Mouse (Mus musculus) bone marrow, adult 2 months (tissue): ENCODE measurements around the gene Txnrd2.

Experiments
- CTCF ChIP-seq: fragments of 200-500 bp; IDR thresholded peaks from 2 replicates; pipeline ENCODE4 v1.5.1; 2011; ENCODE audit warnings: low read length, control low read depth; ENCODE audit not compliant: control insufficient read depth, insufficient read depth
- POLR2A ChIP-seq: fragments of 200-500 bp; IDR thresholded peaks from 2 replicates; pipeline ENCODE4 v1.6.1; 2011; ENCODE audit warnings: low read depth, mild to moderate bottlenecking, control low read depth, low read length, borderline replicate concordance; ENCODE audit not compliant: control insufficient read depth

GRCm38 (mm10) chr16:18413032-18413816 lies 13.0 kb upstream of the Txnrd2 start:
- no peak for TF ChIP-seq CTCF
- no peak for TF ChIP-seq POLR2A
